Comparison of ENCODE assay signal across 20 mouse cellular contexts in the genomic region with DNA sequence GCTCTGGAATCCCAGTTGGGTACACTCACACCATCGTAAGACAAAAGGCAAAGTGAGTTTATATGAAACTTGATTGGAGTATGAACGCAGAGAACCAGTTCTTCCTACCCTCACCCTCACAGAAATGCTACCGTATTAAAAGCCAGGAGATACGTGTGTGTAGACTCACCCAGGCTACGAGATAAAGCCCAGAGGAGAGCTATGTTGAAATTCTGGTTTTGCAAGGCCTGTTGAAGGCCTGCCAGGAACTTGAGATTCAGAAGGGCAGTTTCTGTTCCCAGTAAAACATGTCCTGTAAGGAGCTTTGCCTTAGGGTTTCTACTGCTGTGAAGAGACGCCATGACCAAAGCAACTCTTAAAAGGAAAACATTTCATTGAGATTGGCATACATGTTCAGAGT.
DNase-seq lines count a peak whose midpoint lies in the region; ATAC-seq and TF ChIP-seq lines count a peak whose summit lies in the region.
"Had no signal": no experiment of that assay in that cellular context is flagged by ENCODE, and none has a peak within 500 bp of the region (broad histone marks: within the 10 kb centered on the region; RNA-seq: fewer than 3 reads in every experiment).

No protein-coding gene starts in this region.

- no peak overlapping the region for H3K4me3 ChIP-seq in liver, adult 2 months (ENCODE audit: insufficient read depth, low read depth, low read length)
- H3K4me3 ChIP-seq in lung, embryonic 14.5 days (ENCODE audit: low read depth, low read length) = no peak overlapping the region
- no peak overlapping the region for H3K4me3 ChIP-seq in stomach, embryonic 15.5 days (replicated peaks)
- H3K4me3 ChIP-seq in intestine, embryonic 15.5 days (replicated peaks) = no peak overlapping the region
- no peak overlapping the region for H3K4me3 ChIP-seq in forebrain, embryonic 12.5 days (replicated peaks)
- H3K4me3 ChIP-seq: erythroblast, embryonic 14.5 days; hindbrain, embryonic 15.5 days; megakaryocyte, embryonic 14.5 days had no signal

- peak; percentile 65 for DNase-seq in adrenal gland, postnatal 10 days
- DNase-seq in adrenal gland, postnatal 4 days (ENCODE audit: low spot score in 2 of 2) = no peak
- peak; percentile 95 for DNase-seq in liver, adult 2 months (ENCODE audit: extremely low read depth, low read depth, low spot score)
- DNase-seq in liver = no peak
- DNase-seq in lung, embryonic 14.5 days = peak; percentile 15
- DNase-seq: cerebellum, postnatal 10 days; embryo, embryonic 11 days; heart, adult 11 months; kidney, adult 2 months; kidney, postnatal 4 days; thymus, adult 2 months had no signal

- TF ChIP-seq CTCF in liver, adult 2 months (IDR thresholded peaks at IDR 0.05; ENCODE audit: low read depth, low read length) = no peak
- no peak for TF ChIP-seq CTCF in lung, embryonic 14.5 days (IDR thresholded peaks at IDR 0.05; ENCODE audit: low read depth)

- no peaks in the 10 kb centered on the region for H3K27me3 ChIP-seq in liver, adult 2 months (ENCODE audit: control insufficient read depth, insufficient read depth, low read length)
- H3K27me3 ChIP-seq in lung, embryonic 14.5 days (ENCODE audit: insufficient read depth, low read length) = no peaks in the 10 kb centered on the region
- H3K27me3 ChIP-seq in stomach, embryonic 15.5 days (replicated peaks) = no peaks in the 10 kb centered on the region
- H3K27me3 ChIP-seq in intestine, embryonic 15.5 days (replicated peaks) = no peaks in the 10 kb centered on the region
- no peaks in the 10 kb centered on the region for H3K27me3 ChIP-seq in forebrain, embryonic 12.5 days
- H3K27me3 ChIP-seq: hindbrain, embryonic 15.5 days; megakaryocyte, embryonic 14.5 days had no signal

- no peaks in the 10 kb centered on the region for H3K9me3 ChIP-seq in lung, embryonic 14.5 days (ENCODE audit: low read depth, low read length)
- no peaks in the 10 kb centered on the region for H3K9me3 ChIP-seq in stomach, embryonic 15.5 days
- no peaks in the 10 kb centered on the region for H3K9me3 ChIP-seq in intestine, embryonic 15.5 days
- 0 out of 2 replicates have a peak, but pooled peaks cover 9% of the 10 kb centered on the region for H3K9me3 ChIP-seq in forebrain, embryonic 12.5 days
- H3K9me3 ChIP-seq: hindbrain, embryonic 15.5 days had no signal

- no peaks in the 10 kb centered on the region for H3K36me3 ChIP-seq in liver, adult 2 months (ENCODE audit: control insufficient read depth, insufficient read depth, low read length)
- H3K36me3 ChIP-seq in lung, embryonic 14.5 days (ENCODE audit: insufficient read depth) = no peaks in the 10 kb centered on the region
- no peaks in the 10 kb centered on the region for H3K36me3 ChIP-seq in stomach, embryonic 15.5 days
- no peaks in the 10 kb centered on the region for H3K36me3 ChIP-seq in intestine, embryonic 15.5 days
- no peaks in the 10 kb centered on the region for H3K36me3 ChIP-seq in forebrain, embryonic 12.5 days (replicated peaks)
- H3K36me3 ChIP-seq: hindbrain, embryonic 15.5 days had no signal

- no peak overlapping the region for H3K9ac ChIP-seq in liver, adult 2 months (ENCODE audit: low read depth, low read length)
- H3K9ac ChIP-seq in lung, embryonic 14.5 days = no peak overlapping the region
- H3K9ac ChIP-seq in stomach, embryonic 15.5 days = no peak overlapping the region
- no peak overlapping the region for H3K9ac ChIP-seq in intestine, embryonic 15.5 days
- no peak overlapping the region for H3K9ac ChIP-seq in forebrain, embryonic 12.5 days
- H3K9ac ChIP-seq: hindbrain, embryonic 15.5 days; liver, embryonic 14.5 days had no signal

- H3K27ac ChIP-seq in liver, adult 2 months (replicated peaks; ENCODE audit: insufficient read depth, low read depth, low read length) = peak overlapping the region; percentile 56
- H3K27ac ChIP-seq in lung, embryonic 14.5 days (ENCODE audit: low read depth) = no peak overlapping the region
- H3K27ac ChIP-seq in stomach, embryonic 15.5 days = no peak overlapping the region
- H3K27ac ChIP-seq in intestine, embryonic 15.5 days = no peak overlapping the region
- no peak overlapping the region for H3K27ac ChIP-seq in forebrain, embryonic 12.5 days
- H3K27ac ChIP-seq: hindbrain, embryonic 15.5 days; liver, embryonic 14.5 days had no signal

- WGBS in liver, adult 2 months = 28% methylated on average over 6 of the region's 6 CpGs
- WGBS in lung, embryonic 14.5 days = 80% methylated on average over 6 of the region's 6 CpGs
- 79% methylated on average over 6 of the region's 6 CpGs for WGBS in stomach, embryonic 15.5 days
- WGBS in intestine, embryonic 15.5 days = 82% methylated on average over 6 of the region's 6 CpGs
- 90% methylated on average over 6 of the region's 6 CpGs for WGBS in forebrain, embryonic 12.5 days

- no peak overlapping the region for H3K4me2 ChIP-seq in lung, embryonic 14.5 days
- H3K4me2 ChIP-seq in stomach, embryonic 15.5 days = no peak overlapping the region
- H3K4me2 ChIP-seq in intestine, embryonic 15.5 days (replicated peaks) = no peak overlapping the region
- H3K4me2 ChIP-seq in forebrain, embryonic 12.5 days = no peak overlapping the region
- H3K4me2 ChIP-seq: hindbrain, embryonic 15.5 days had no signal

- no peak for TF ChIP-seq POLR2A in liver, adult 2 months (IDR thresholded peaks at IDR 0.05; ENCODE audit: extremely low read depth, insufficient read depth, low read length)

- H3K4me1 ChIP-seq in liver, adult 2 months (ENCODE audit: control insufficient read depth, insufficient read depth, low read length) = peaks cover 20% of the 10 kb centered on the region
- no peaks in the 10 kb centered on the region for H3K4me1 ChIP-seq in lung, embryonic 14.5 days (ENCODE audit: insufficient read depth)
- no peaks in the 10 kb centered on the region for H3K4me1 ChIP-seq in stomach, embryonic 15.5 days
- H3K4me1 ChIP-seq in intestine, embryonic 15.5 days (replicated peaks) = no peaks in the 10 kb centered on the region
- no peaks in the 10 kb centered on the region for H3K4me1 ChIP-seq in forebrain, embryonic 12.5 days
- H3K4me1 ChIP-seq: hindbrain, embryonic 15.5 days had no signal

- no peaks in the 10 kb centered on the region for H3K79me2 ChIP-seq in liver, adult 2 months (ENCODE audit: control insufficient read depth, insufficient read depth, low read length)

- no peak for ATAC-seq in lung, embryonic 14.5 days (ENCODE audit: insufficient read depth)
- ATAC-seq in stomach, embryonic 15.5 days (ENCODE audit: insufficient read depth, low FRiP score, low read depth) = 0 out of 2 replicates have a peak, but pooled peaks have one; percentile 18
- ATAC-seq in intestine, embryonic 15.5 days = no peak
- ATAC-seq in forebrain, embryonic 12.5 days (ENCODE audit: low FRiP score) = no peak
- ATAC-seq: activated CD4-positive, CD25-positive, alpha-beta regulatory T cell, adult 4 months; midbrain, embryonic 16.5 days had no signal

Comparison
In these comparisons a context has a peak if more than half of its experiments do, and no peak if none do; other contexts are left out.
1. DNase-seq: peak in adrenal gland, postnatal 10 days (single experiment), liver, adult 2 months (single experiment) and lung, embryonic 14.5 days (single experiment); none in adrenal gland, postnatal 4 days (0 of 2) and liver (single experiment).